Mouse (Mus musculus) kidney, embryonic 16.5 days (tissue): ENCODE results near the gene Plekho2. TPM values are rescaled to one million over a fixed set of nuclear protein-coding genes. Genes with fewer than 3 reads are reported as not detected.
A peak's percentile ranks its signal among the peaks of the same experiment; 100 is the strongest.

ENCODE experiments used
- ATAC-seq: fragments of 200-750 bp; cut with Nextera tagmentation; 2 replicates; pipeline ENCODE4 v1.8.0; 2017; ENCODE audit warnings: moderate TSS enrichment; ENCODE audit not compliant: low FRiP score, low TSS enrichment
- H3K27ac ChIP-seq: fragments of 300-500 bp; sonication (generic); 2 replicates; pipeline ENCODE4 v1.5.1; 2014; ENCODE audit warnings: low read length
- H3K27me3 ChIP-seq: fragments of 300-500 bp; sonication (generic); 2 replicates; pipeline ENCODE4 v1.6.1; 2014; ENCODE audit warnings: low read length, control low read depth, mixed read lengths; ENCODE audit not compliant: insufficient read depth
- H3K36me3 ChIP-seq: fragments of 300-500 bp; sonication (generic); 2 replicates; pipeline ENCODE4 v1.6.1; 2014; ENCODE audit warnings: low read length, control low read depth, mixed read lengths; ENCODE audit not compliant: insufficient read depth
- H3K4me1 ChIP-seq: fragments of 300-500 bp; sonication (generic); 2 replicates; pipeline ENCODE4 v1.6.1; 2014; ENCODE audit warnings: low read length, control low read depth, mixed read lengths; ENCODE audit not compliant: insufficient read depth
- H3K4me2 ChIP-seq: fragments of 300-500 bp; sonication (generic); replicated peaks from 2 replicates; pipeline ENCODE4 v1.6.1; 2014; ENCODE audit warnings: low read depth, low read length
- H3K4me3 ChIP-seq: fragments of 300-500 bp; sonication (generic); 2 replicates; pipeline ENCODE4 v1.5.1; 2014; ENCODE audit warnings: mild to moderate bottlenecking, low read length
- H3K9ac ChIP-seq: fragments of 300-500 bp; sonication (generic); replicated peaks from 2 replicates; pipeline ENCODE4 v1.6.1; 2014; ENCODE audit warnings: low read length
- H3K9me3 ChIP-seq: fragments of 300-500 bp; sonication (generic); 2 replicates; pipeline ENCODE4 v1.6.1; 2016; ENCODE audit warnings: low read length, control low read depth
- WGBS: fragments of 180-500 bp; shearing (Covaris S2); extraction: QIAGEN DNeasy Blood & Tissue Kit; methylation state at CpG from one replicate; pipeline ENCODE4 v1.1.7; 2014; 5-methylcytosine and 5-hydroxymethylcytosine counted together
- polyA plus RNA-seq: library from polyadenylated mRNA; unstranded; fragments of >200 nt; fragmentation: Nextera tagmentation; extraction: Ambion mirVana; gene quantifications from 2 replicates; pipeline ENCODE4 v1.2.1, GENCODE M21; 2015

Gene Plekho2
- polyA plus RNA-seq, 1 experiment from 2014 or later = 19.4 TPM

DNA sequence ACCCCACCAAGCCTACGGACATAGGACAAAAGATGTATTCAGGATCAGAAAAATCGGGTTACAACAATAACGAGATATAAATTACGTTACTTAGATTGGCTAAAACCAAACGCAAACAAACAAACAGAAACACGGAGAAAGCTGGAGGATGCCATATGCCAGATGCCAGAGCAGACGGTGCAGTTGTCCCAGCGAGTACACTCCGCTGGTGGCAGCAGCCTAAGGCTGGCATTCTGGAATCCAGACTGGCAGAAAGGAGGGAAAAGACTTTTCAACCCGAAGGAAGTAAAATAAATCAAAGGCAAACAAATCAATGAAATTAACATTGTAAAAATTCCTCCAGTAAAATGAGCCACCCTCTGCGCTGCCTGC lies 59.3 kb downstream of the Plekho2 start:
- Histone ChIP-seq H3K27ac (no peak overlapping the region), H3K4me3 (peak overlapping the region; percentile 32), H3K4me2 (peak overlapping the region; percentile 59), H3K36me3 (no peaks in the 10 kb centered on the region), H3K4me1 (peaks cover 11% of the 10 kb centered on the region), H3K27me3 (no peaks in the 10 kb centered on the region; the same call in 1 of the 2 replicates), H3K9me3 (no peaks in the 10 kb centered on the region), H3K9ac (no peak overlapping the region)
- ATAC-seq = no peak
- WGBS = 13% methylated on average over 11 of the region's 11 CpGs

DNA sequence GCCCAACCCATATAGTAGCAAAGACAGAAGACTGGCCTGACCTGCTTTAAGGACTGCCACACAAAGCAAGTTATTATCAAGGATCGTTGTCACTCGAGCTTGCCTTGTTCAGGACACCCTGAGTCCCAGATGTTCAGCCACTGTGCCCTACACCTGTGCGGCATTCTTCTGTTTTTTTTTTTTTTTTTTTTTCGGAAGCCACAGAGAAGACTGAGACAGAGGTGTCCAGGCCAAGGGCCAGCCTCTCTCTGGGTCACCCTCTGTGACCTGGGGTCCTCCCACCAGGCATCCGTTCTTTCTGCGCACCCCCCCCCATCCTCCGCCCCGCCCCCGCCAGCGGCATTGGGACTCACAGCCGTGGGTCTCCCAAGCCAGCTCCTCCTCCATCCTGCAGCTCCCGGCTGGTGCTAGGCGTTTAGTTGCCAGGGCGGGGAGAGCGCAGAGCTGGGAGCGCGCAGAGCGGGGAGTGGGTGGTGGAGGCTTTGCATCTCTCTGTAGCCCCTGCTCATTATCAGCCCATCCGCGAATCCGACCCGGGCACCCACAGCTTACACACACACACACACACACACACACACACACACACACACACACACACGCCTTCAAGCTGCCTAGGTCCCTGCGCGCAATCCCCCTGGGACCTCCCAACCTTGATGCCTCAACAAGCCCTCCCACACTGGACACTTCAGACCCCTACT lies 59.9 kb downstream of the Plekho2 start, which contains the start of gene Ankdd1a:
Gene Ankdd1a (minus strand): TSS at position 387 of the 698 bp plus-strand sequence.
- Histone ChIP-seq H3K27ac (no peak within 1 kb of the TSS), H3K36me3 (no peaks in the 10 kb centered on the region), H3K4me1 (peaks cover 11% of the 10 kb centered on the region), H3K9me3 (no peaks in the 10 kb centered on the region), H3K27me3 (no peaks in the 10 kb centered on the region; the same call in 1 of the 2 replicates), H3K4me2 (peak within 1 kb of the TSS; percentile 59), H3K4me3 (peak within 1 kb of the TSS; percentile 32), H3K9ac (peak within 1 kb of the TSS; percentile 55)
- 5% methylated on average over 25 of the region's 25 CpGs for WGBS
- peak; percentile 60; the same call in 1 of the 2 replicates for ATAC-seq

DNA sequence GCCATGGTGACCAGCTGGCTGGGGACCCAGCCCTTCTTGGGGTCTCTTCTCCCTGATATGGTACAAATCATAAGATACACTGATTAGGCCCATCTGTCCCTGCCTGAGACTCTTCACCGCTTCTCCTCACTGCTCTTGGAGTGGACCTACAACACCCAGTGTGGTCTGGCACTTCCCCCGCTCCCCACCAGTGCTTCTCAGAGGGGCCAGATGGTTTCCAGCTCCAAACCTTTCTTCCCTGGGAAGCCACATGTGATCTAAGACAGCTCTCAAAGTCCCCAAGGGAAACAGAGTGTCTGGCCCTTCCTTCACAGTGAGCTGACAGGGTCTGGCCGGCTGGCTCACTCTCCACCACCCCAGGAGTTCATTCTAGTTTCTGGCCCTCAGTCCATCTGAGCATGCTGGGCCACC lies 65.0 kb downstream of the Plekho2 start:
- no peaks in the 10 kb centered on the region for H3K36me3 ChIP-seq
- H3K4me1 ChIP-seq = peaks cover 2% of the 10 kb centered on the region; the same call in 1 of the 2 replicates
- H3K27me3 ChIP-seq = no peaks in the 10 kb centered on the region
- no peak for ATAC-seq
- H3K9ac ChIP-seq = no peak overlapping the region
- 45% methylated on average over 3 of the region's 3 CpGs for WGBS
- H3K4me3 ChIP-seq = no peak overlapping the region
- H3K9me3 ChIP-seq = no peaks in the 10 kb centered on the region
- H3K27ac ChIP-seq = no peak overlapping the region
- H3K4me2 ChIP-seq = no peak overlapping the region

DNA sequence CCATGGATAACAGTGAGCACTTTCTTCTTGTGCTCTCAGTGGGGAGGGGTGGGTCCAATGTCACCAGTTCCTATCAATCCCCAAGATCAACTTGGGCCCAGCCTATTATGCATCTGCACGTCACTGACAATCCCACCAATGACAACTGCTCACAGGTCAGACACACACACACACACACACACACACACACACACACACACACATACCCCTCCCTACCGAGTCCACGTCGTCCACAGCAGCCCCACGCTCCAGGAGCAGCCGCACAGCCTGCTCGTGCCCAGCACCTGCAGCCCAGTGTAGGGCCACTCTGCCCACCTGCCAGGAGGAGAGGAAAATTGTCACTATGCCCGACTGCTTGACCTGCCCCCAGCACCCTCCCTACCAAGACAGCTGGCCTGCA lies 65.4 kb downstream of the Plekho2 start:
- no peak overlapping the region for H3K4me3 ChIP-seq
- H3K9me3 ChIP-seq = no peaks in the 10 kb centered on the region
- no peak overlapping the region for H3K4me2 ChIP-seq
- H3K9ac ChIP-seq = no peak overlapping the region
- ATAC-seq = no peak
- no peaks in the 10 kb centered on the region for H3K4me1 ChIP-seq
- no peaks in the 10 kb centered on the region for H3K36me3 ChIP-seq
- no peak overlapping the region for H3K27ac ChIP-seq
- WGBS = 71% methylated on average over 8 of the region's 8 CpGs
- H3K27me3 ChIP-seq = no peaks in the 10 kb centered on the region

DNA sequence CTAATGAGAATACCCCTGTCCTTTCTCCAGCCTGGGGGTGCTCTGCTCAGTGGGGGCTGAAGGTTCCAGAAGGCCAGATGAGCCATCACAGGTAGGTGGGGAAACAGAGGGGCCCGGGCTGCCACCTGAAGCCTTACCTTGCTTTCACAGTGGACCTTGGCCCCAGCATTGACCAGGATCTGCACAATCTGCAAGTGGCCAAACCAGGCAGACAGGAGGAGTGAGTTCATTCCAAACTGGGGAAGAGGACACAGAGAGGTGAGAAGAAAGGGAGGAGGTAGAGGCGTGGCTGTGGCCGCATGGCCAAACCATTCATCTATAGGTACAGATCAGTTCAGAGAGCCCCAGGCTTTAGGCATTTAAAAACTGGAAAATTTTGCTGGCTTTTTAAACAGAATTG lies 67.3 kb downstream of the Plekho2 start:
- no peak for ATAC-seq
- Histone ChIP-seq H3K9ac (no peak overlapping the region), H3K27ac (no peak overlapping the region), H3K4me3 (no peak overlapping the region), H3K4me1 (no peaks in the 10 kb centered on the region), H3K4me2 (no peak overlapping the region), H3K36me3 (no peaks in the 10 kb centered on the region), H3K9me3 (no peaks in the 10 kb centered on the region), H3K27me3 (no peaks in the 10 kb centered on the region)
- 75% methylated on average over 3 of the region's 3 CpGs for WGBS

DNA sequence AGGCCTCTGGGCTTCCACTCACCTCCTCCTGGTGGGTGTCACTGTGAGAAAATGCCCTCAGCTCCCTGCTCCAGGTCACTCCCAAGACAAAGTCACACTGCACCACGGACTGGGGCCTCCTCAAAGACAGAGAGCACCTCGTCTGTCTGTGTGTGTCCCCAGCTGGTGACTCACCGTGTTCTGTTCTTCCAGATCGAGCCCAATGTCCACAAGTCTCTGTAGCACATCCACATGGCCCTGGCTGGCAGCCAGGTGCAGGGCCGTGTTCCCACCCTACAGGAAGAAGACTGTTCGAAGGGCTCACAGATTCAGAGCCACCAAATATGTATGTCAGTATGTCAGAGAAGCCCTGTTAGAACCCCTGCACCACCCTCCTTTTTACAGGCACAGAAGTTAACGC lies 71.4 kb downstream of the Plekho2 start:
- Histone ChIP-seq H3K4me2 (no peak overlapping the region), H3K36me3 (no peaks in the 10 kb centered on the region), H3K9me3 (no peaks in the 10 kb centered on the region), H3K9ac (no peak overlapping the region), H3K27ac (no peak overlapping the region), H3K4me3 (no peak overlapping the region), H3K4me1 (no peaks in the 10 kb centered on the region), H3K27me3 (no peaks in the 10 kb centered on the region)
- 55% methylated on average over 7 of the region's 7 CpGs for WGBS
- no peak for ATAC-seq

DNA sequence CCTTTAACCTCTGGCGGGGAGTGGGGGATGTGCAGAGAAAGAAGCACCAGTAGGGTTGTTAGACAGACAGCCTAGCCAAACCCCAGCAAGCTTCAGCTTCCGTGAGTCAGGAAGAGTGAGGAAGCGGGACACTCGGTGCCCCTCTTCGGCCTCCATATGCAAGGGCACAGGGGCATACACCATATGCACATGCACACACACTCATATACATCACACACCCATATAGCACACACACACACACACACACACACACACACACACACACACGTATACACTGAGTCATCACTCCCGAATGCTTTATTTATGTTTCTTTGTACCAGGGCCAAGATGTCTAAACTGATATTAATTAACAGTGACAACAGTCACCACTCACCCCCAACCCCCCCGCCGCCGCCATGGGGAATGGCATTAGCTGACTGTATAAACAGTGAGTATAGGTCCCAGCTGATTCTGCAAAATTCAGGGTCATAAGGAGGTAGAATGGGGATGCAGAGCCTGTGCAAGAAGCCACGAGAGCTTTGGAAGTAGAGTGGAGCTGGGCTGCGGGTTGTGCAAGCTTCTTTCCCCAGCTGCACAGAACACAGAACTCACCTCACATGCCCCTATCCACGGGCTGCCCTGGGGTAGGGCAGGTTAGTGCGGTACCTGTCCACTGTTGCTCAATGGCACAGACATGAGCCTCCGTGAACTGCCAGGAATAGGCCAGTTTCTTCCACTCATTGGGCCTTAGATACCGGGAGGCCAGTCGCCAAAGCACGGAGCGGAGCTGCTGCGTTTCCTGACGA lies 76.9 kb downstream of the Plekho2 start:
- no peak overlapping the region for H3K27ac ChIP-seq
- no peak overlapping the region for H3K4me2 ChIP-seq
- H3K9ac ChIP-seq = no peak overlapping the region
- H3K4me3 ChIP-seq = no peak overlapping the region
- H3K4me1 ChIP-seq = peaks cover 3% of the 10 kb centered on the region; the same call in 1 of the 2 replicates
- no peak for ATAC-seq
- WGBS = 73% methylated on average over 21 of the region's 21 CpGs
- H3K36me3 ChIP-seq = no peaks in the 10 kb centered on the region
- no peaks in the 10 kb centered on the region for H3K27me3 ChIP-seq
- H3K9me3 ChIP-seq = no peaks in the 10 kb centered on the region

Other genes with a start within 250 kb of the Plekho2 start
- gene Pdcd7, start 233.9 kb downstream of the Plekho2 start, polyA plus RNA-seq = 4.9 and 6.1 TPM in 2 replicates
- 0.17 and 0.19 TPM in 2 replicates for gene Ubap1l, start 219.0 kb downstream of the Plekho2 start, polyA plus RNA-seq
- gene Kbtbd13, start 188.4 kb downstream of the Plekho2 start, polyA plus RNA-seq = 2.2 and 2.6 TPM in 2 replicates
- 15.0 and 18.0 TPM in 2 replicates for gene Rasl12, start 181.5 kb downstream of the Plekho2 start, polyA plus RNA-seq
- gene Slc51b, start 157.1 kb downstream of the Plekho2 start, polyA plus RNA-seq = 6.4 and 8.1 TPM in 2 replicates
- gene Mtfmt, start 144.3 kb downstream of the Plekho2 start, polyA plus RNA-seq = 23.0 and 25.1 TPM in 2 replicates
- gene Spg21, start 119.1 kb downstream of the Plekho2 start, polyA plus RNA-seq = 112 and 121 TPM in 2 replicates
- gene Ankdd1a, start 59.8 kb downstream of the Plekho2 start, polyA plus RNA-seq = not detected in 2 replicates
- gene Pif1, start 7.1 kb upstream of the Plekho2 start, polyA plus RNA-seq = 15.5 and 16.9 TPM in 2 replicates
- gene Rbpms2, start 49.6 kb upstream of the Plekho2 start, polyA plus RNA-seq = 34.4 and 36.3 TPM in 2 replicates
- gene Oaz2, start 88.0 kb upstream of the Plekho2 start, polyA plus RNA-seq = 317 and 362 TPM in 2 replicates
- gene Zfp609, start 247.5 kb upstream of the Plekho2 start, polyA plus RNA-seq = 4.8 and 6.4 TPM in 2 replicates